Mouse (Mus musculus) embryonic fibroblast, embryonic 13.5 days (primary cell): ENCODE measurements around the gene Emg1.

Source experiments
- CTCF ChIP-seq: IDR thresholded peaks from 2 replicates; pipeline ENCODE4 v1.5.1; 2011; ENCODE audit warnings: mild to moderate bottlenecking, control low read depth, low read length, moderate library complexity, borderline replicate concordance; ENCODE audit not compliant: insufficient read depth
- POLR2A ChIP-seq: IDR thresholded peaks from 2 replicates; pipeline ENCODE4 v1.6.1; 2011; ENCODE audit warnings: low read depth, mild to moderate bottlenecking, control low read depth, low read length, moderate library complexity

DNA sequence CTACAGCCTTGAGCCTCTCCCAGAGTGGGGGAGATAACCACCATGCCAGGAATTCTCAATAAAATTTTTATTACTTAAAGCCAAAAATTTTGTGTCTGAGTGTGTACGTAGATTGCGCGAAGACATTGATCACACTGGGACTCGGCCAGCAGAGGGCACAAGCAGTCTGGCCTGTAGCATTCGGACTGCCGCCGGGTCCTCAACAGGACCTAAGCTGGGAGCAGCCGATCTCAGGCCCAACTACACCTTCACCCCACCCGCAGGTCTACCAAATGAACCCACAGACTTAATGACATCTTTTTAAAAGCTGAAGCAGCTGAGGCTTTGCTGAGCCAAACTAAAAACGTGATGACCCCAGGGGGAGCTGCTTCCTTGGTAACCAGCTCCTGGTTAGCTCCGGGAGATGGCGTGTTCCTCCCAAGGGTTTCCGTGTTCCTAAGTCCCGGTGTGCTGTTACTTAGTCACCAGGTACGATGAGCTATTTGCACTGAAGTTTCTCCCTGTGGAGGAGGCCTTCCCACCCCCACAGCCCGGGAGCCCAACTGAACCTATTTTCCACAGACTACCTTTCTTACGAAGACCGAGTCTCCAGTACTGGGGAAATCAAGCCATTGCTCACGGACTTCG is 5.0 kb upstream of the Emg1 start:
- TF ChIP-seq CTCF: peak; percentile 87
- no peak for TF ChIP-seq POLR2A
